In the genomic region with DNA sequence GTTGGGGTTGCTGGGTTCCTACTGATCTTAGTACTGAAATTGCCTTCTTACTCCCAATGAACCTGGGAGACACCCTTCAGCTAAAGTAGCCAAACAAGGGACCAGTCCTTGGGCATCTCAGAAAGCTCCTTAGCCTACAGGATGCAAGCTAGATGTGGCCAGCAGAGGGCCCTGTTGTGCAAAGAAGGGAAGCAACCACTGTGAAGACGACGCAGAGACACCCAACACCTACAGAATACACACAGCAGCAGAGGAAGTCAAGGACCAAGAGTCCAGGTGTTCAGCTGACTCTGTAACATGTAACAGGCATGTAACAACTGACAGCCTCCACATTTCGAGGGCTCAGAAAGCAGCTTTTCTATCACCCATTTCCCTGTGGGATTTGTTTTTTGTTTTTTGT, we compare ENCODE assay signal across 8 mouse cellular contexts. TPM values are rescaled to one million over a fixed set of nuclear protein-coding genes. Genes with fewer than 3 reads are reported as not detected.
DNase-seq lines count a peak whose midpoint lies in the region.

No protein-coding gene starts in this region.

- intact Hi-C loops in heart, postnatal 25 days (cut with DNase I) = loop anchor here (2.0 kb wide), 1 partner anchor 31 kb away; no protein-coding TSS in a partner anchor
- intact Hi-C loops in heart, postnatal 36 days (cut with DNase I) = loop anchor here (1.0 to 5.0 kb wide), 2 partner anchors 31 to 123 kb away; no protein-coding TSS in a partner anchor

- DNase-seq in heart, adult 11 months = peak; percentile 94
- no peak for DNase-seq in heart, postnatal 25 days (ENCODE audit: low spot score)
- peak; percentile 73 for DNase-seq in urinary bladder, postnatal 14 days (ENCODE audit: low spot score)
- no peak for DNase-seq in urinary bladder, adult 2 months (ENCODE audit: low spot score)
- peak; percentile 61 for DNase-seq in cerebellum, adult 9-10 months
- DNase-seq in heart, postnatal 36 days = peak; percentile 68 to 80
- DNase-seq in lung, postnatal 4 days = peak; percentile 71 to 83
- DNase-seq in testis, postnatal 14 days (ENCODE audit: low spot score) = peak; percentile 59

RNA-seq across cellular contexts. Expression of gene Btbd9, which starts 16.8 kb away (rescaled TPM):
- 10 to 100 TPM; 17.9 to 20.5 TPM for total RNA-seq in heart, postnatal 25 days (2021)
- polyA plus RNA-seq in urinary bladder, adult 2 months (2012; rRNA removed) = 11.7 and 14.0 TPM in 2 replicates
- total RNA-seq in heart, postnatal 36 days (2021) = 10 to 100 TPM; 17.0 to 17.4 TPM

Comparison
In these comparisons a context has a peak if more than half of its experiments do, and no peak if none do; other contexts are left out.
1. DNase-seq: peak in heart, adult 11 months (single experiment), urinary bladder, postnatal 14 days (single experiment), cerebellum, adult 9-10 months (single experiment), heart, postnatal 36 days (2 of 2), lung, postnatal 4 days (2 of 2) and testis, postnatal 14 days (single experiment); none in heart, postnatal 25 days (single experiment) and urinary bladder, adult 2 months (single experiment).